Mouse (Mus musculus) embryonic facial prominence, embryonic 15.5 days (tissue): Measurements from ENCODE around the gene Ntan1. TPM values are rescaled to one million over a fixed set of nuclear protein-coding genes. Genes with fewer than 3 reads are reported as not detected.
"Not testable (repeated sequence)": the region's sequence is repeated elsewhere in the genome, so short reads cannot be mapped to it uniquely, and the experiment has no call there.

ENCODE experiments used
- ATAC-seq: fragments of 200-750 bp; cut with Nextera tagmentation; 2 replicates; pipeline ENCODE4 v1.8.0; 2017; ENCODE audit warnings: low read depth, moderate TSS enrichment; ENCODE audit not compliant: insufficient number of reproducible peaks, low FRiP score, low TSS enrichment
- H3K27ac ChIP-seq: fragments of 300-500 bp; sonication (generic); replicated peaks from 2 replicates; pipeline ENCODE4 v1.5.1; 2015; ENCODE audit warnings: mild to moderate bottlenecking, inconsistent platforms
- H3K27me3 ChIP-seq: fragments of 300-500 bp; sonication (generic); 2 replicates; pipeline ENCODE4 v1.6.1; 2015; ENCODE audit warnings: inconsistent platforms
- H3K36me3 ChIP-seq: fragments of 300-500 bp; sonication (generic); 2 replicates; pipeline ENCODE4 v1.6.1; 2015; ENCODE audit warnings: mild to moderate bottlenecking, inconsistent platforms
- H3K4me1 ChIP-seq: fragments of 300-500 bp; sonication (generic); 2 replicates; pipeline ENCODE4 v1.6.1; 2015; ENCODE audit warnings: inconsistent platforms
- H3K4me2 ChIP-seq: fragments of 300-500 bp; sonication (generic); replicated peaks from 2 replicates; pipeline ENCODE4 v1.6.1; 2015; ENCODE audit warnings: mild to moderate bottlenecking, inconsistent platforms
- H3K4me3 ChIP-seq: fragments of 300-500 bp; sonication (generic); replicated peaks from 2 replicates; pipeline ENCODE4 v1.5.1; 2015; ENCODE audit warnings: mild to moderate bottlenecking, inconsistent platforms
- H3K9ac ChIP-seq: fragments of 300-500 bp; sonication (generic); 2 replicates; pipeline ENCODE4 v1.6.1; 2015; ENCODE audit warnings: inconsistent platforms
- H3K9me3 ChIP-seq: fragments of 300-500 bp; sonication (generic); replicated peaks from 2 replicates; pipeline ENCODE4 v1.6.1; 2016; ENCODE audit warnings: inconsistent platforms
- WGBS: fragments of 180-500 bp; shearing (Covaris S2); methylation state at CpG from one replicate; pipeline ENCODE4 v1.1.7; 2015; 5-methylcytosine and 5-hydroxymethylcytosine counted together
- polyA plus RNA-seq: library from polyadenylated mRNA; unstranded; fragments of >200 nt; fragmentation: Nextera tagmentation; extraction: Ambion mirVana; gene quantifications from 2 replicates; pipeline ENCODE4 v1.2.1, GENCODE M21; 2015

The Ntan1 gene
- polyA plus RNA-seq, 1 experiment from 2014 or later: 201 TPM

DNA sequence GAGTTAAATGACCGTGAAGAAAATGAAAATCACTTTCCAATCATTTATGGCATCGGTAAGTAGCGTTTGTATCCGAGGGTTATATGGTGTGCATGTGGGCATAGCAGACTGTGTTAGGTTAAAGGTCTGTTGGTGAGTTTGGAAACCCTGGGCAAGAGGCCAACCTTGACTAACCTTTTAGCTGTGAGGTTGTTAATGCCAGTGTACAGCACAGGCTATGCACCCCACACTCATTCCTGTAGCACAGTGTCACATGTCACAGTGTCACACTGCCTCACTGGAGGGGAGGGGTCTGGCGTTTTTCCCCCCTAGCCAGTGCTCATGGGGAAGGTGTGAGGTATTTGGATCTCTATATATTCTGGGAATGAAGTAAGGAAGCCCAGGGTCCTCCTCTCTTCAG is 13.0 kb downstream of the Ntan1 start:
- WGBS: 83% methylated on average over 5 of the region's 5 CpGs
- Histone ChIP-seq H3K27ac (no peak overlapping the region), H3K9ac (no peak overlapping the region), H3K36me3 (peaks cover 93% of the 10 kb centered on the region), H3K4me3 (no peak overlapping the region), H3K4me2 (no peak overlapping the region), H3K4me1 (no peaks in the 10 kb centered on the region), H3K27me3 (no peaks in the 10 kb centered on the region), H3K9me3 (no peaks in the 10 kb centered on the region)
- no peak for ATAC-seq

DNA sequence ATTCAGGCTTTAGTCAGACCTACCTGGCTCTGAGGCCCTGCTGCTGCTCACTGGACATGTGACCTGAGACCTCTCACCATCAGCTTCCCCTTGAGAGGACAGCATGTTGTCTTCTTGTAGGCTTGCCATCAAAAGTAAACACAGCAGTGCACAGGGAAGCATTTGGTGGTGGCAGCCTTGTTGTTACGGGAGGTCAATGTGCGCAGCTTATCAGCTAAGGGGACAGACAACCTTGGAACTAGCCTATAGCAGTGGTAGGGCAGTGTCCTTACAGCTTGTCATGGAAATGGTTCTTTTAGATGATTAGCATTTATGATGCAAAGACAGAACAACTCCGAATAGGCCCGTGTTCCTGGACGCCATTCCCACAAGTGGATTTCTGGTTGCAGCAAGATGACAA is 15.7 kb downstream of the Ntan1 start:
- no peak for ATAC-seq
- 94% methylated on average over 5 of the region's 5 CpGs for WGBS
- peaks cover 97% of the 10 kb centered on the region for H3K36me3 ChIP-seq

DNA sequence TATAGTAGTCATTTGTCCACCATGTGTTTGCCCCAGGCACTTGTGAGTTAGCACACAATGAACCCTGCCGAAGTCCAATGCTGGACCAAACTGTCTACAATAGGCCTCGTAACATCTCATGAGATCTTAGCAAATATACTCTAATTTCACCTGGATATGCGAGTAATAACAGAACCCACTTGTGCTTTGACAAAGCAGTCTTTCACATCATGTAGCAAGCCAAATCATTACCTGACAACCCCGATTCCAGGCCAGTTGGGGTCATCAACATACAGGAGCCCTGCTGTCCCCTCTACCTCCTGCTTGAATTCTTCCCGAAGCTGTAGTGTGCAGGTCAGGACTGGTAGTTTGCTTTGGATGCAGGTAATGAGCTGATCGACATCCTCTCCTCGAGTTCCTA is 21.4 kb downstream of the Ntan1 start:
- H3K27ac ChIP-seq: no peak overlapping the region
- H3K4me3 ChIP-seq: no peak overlapping the region
- H3K27me3 ChIP-seq: no peaks in the 10 kb centered on the region
- WGBS: 88% methylated on average over 7 of the region's 7 CpGs
- H3K9me3 ChIP-seq: no peaks in the 10 kb centered on the region
- H3K36me3 ChIP-seq: peaks cover 88% of the 10 kb centered on the region
- no peak overlapping the region for H3K9ac ChIP-seq
- H3K4me2 ChIP-seq: no peak overlapping the region
- ATAC-seq: no peak
- no peaks in the 10 kb centered on the region for H3K4me1 ChIP-seq

More for the DNA sequence above, 15.7 kb downstream of the Ntan1 start:
- Histone ChIP-seq H3K27ac (no peak overlapping the region), H3K27me3 (no peaks in the 10 kb centered on the region), H3K4me3 (no peak overlapping the region), H3K9ac (no peak overlapping the region), H3K9me3 (no peaks in the 10 kb centered on the region), H3K4me1 (no peaks in the 10 kb centered on the region), H3K4me2 (no peak overlapping the region)

DNA sequence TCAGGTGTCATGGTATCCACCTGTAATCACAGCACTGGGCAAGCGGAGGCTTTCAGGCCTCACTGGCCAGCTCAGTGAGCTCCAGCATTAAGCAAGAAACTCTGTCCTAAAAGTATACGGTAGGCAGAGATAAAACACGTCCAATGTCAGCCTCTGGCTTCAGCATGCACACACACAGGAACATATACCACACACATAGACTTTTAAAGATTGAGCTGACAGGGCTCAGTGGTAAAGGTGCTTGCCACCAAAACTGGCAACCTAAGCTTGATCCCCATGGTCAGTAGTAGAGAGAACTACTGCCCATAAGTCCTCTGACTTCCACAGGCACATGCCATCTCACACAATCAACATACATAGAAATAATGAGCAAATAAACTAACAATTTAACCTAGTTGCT is 22.3 kb downstream of the Ntan1 start:
- no peak overlapping the region for H3K27ac ChIP-seq
- no peaks in the 10 kb centered on the region for H3K9me3 ChIP-seq
- H3K27me3 ChIP-seq: no peaks in the 10 kb centered on the region
- H3K36me3 ChIP-seq: peaks cover 87% of the 10 kb centered on the region
- H3K4me2 ChIP-seq: no peak overlapping the region
- no peak overlapping the region for H3K9ac ChIP-seq
- H3K4me3 ChIP-seq: no peak overlapping the region
- 91% methylated on average over 3 of the region's 3 CpGs for WGBS
- ATAC-seq: no peak
- H3K4me1 ChIP-seq: no peaks in the 10 kb centered on the region

DNA sequence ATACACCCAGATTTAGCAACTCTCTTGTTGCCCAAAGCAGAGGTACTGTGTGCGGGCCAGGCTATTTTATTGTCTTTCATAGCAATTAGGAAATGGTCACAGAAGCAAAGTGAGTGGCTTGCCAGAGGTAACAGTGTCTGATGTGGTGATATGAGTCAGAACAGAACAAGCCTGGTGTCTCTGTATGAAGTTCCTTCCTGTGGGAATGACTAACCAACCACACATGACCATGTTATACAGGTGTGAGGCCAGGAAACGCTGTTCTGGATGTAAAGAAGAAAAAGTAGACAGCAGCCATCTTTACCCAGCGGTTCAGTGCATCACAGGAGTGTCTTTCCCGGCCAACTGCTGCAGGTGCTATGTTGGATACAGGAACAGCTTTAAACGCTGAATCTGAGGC is 26.4 kb downstream of the Ntan1 start:
- Histone ChIP-seq H3K36me3 (peaks cover 72% of the 10 kb centered on the region), H3K9ac (no peak overlapping the region), H3K27me3 (no peaks in the 10 kb centered on the region), H3K27ac (no peak overlapping the region), H3K4me1 (no peaks in the 10 kb centered on the region), H3K9me3 (no peaks in the 10 kb centered on the region), H3K4me2 (no peak overlapping the region), H3K4me3 (no peak overlapping the region)
- no peak for ATAC-seq
- 95% methylated on average over 5 of the region's 5 CpGs for WGBS

DNA sequence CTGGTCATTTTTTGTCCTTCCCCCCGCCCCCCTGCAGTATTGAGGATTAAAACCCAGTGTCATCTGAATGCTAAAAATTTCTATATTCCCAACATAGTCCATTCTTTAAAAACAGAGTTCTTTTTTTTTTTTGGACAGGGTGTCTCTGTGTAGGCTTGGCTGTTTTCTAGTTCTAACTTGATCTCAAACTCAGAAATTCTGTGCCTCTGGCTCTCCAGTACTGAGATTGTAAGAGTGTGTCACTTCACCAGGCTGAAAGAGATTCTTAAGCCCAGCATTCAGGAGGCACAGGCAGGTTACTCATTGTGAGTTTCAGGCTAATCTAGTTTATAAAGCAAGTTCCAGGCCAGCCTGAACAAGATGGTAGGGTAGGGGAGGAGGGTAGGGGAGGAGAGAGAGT is 28.0 kb downstream of the Ntan1 start:
- Histone ChIP-seq H3K27ac (no peak overlapping the region), H3K4me2 (no peak overlapping the region), H3K9me3 (no peaks in the 10 kb centered on the region), H3K4me3 (no peak overlapping the region), H3K36me3 (peaks cover 65% of the 10 kb centered on the region), H3K9ac (no peak overlapping the region), H3K27me3 (no peaks in the 10 kb centered on the region), H3K4me1 (no peaks in the 10 kb centered on the region)
- ATAC-seq: no peak
- 85% methylated on average over 1 of the region's 1 CpGs for WGBS

DNA sequence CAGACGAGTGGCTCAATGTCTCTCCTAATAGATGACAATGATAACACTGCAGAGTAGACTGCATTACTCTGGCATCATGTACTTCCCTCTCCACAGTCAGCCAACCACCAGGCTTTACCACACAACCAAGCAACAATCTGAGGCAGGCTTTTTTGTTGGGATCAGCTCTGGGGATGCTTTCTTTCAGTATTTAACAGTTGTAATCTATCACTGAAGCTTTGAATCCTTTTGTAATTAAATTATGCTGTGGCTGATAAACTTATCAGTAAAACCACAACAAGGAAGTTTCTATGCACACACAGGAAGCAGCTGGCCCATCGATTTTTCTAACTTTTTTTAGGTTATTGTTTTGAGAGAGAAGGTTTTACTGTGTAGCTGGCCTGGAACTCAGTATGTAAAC is 29.7 kb downstream of the Ntan1 start:
- Histone ChIP-seq H3K9me3 (no peaks in the 10 kb centered on the region), H3K4me2 (no peak overlapping the region), H3K27me3 (no peaks in the 10 kb centered on the region), H3K36me3 (peaks cover 62% of the 10 kb centered on the region), H3K9ac (no peak overlapping the region), H3K4me1 (no peaks in the 10 kb centered on the region), H3K27ac (no peak overlapping the region), H3K4me3 (no peak overlapping the region)
- WGBS: 72% methylated on average over 2 of the region's 2 CpGs
- ATAC-seq: no peak

DNA sequence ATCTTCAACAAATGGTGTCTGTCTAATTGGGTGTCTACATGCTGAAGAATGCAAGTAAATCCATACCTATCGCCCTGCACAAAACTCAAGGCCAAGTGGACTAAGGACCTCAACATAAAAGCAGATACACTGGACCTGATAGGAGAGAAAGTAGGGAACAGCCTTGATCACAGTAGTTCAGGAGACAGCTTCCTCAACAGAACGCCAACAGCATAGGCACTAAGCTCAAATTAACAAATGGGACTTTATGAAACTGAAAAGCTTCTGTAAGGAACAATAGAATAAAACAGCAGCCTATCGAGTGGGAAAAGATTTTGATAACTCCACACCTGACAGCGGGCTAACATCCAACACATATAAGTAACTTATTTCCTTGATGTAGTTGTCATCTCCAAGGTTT is 32.8 kb downstream of the Ntan1 start:
- no peaks in the 10 kb centered on the region for H3K4me1 ChIP-seq
- H3K9ac ChIP-seq: no peak overlapping the region
- no peaks in the 10 kb centered on the region for H3K27me3 ChIP-seq
- no peak for ATAC-seq
- H3K27ac ChIP-seq: no peak overlapping the region
- peaks cover 52% of the 10 kb centered on the region for H3K36me3 ChIP-seq
- H3K9me3 ChIP-seq: no peaks in the 10 kb centered on the region
- 92% methylated on average over 4 of the region's 4 CpGs for WGBS
- H3K4me3 ChIP-seq: no peak overlapping the region
- no peak overlapping the region for H3K4me2 ChIP-seq

DNA sequence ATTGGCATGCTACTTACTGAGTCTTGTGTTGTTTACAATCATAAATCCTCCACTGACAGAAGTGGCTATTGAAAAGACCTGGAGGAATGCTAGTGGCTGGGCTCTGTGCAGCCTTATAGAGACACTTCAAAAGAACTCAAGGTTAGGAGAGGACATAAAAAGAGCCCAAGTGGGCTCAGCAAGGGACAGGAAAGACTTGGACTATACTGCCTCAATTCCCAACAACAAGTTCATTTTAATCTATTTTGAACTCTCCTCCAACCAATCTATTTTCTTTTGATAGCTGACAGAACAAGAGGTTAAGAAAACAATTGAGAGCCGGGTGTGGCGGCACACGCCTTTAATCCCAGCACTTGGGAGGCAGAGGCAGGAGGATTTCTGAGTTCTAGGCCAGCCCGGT is 35.2 kb downstream of the Ntan1 start:
- no peaks in the 10 kb centered on the region for H3K9me3 ChIP-seq
- no peak overlapping the region for H3K4me2 ChIP-seq
- no peak for ATAC-seq
- 91% methylated on average over 4 of the region's 4 CpGs for WGBS
- H3K36me3 ChIP-seq: peaks cover 47% of the 10 kb centered on the region
- no peaks in the 10 kb centered on the region for H3K27me3 ChIP-seq
- H3K27ac ChIP-seq: no peak overlapping the region
- H3K4me1 ChIP-seq: no peaks in the 10 kb centered on the region
- no peak overlapping the region for H3K4me3 ChIP-seq
- no peak overlapping the region for H3K9ac ChIP-seq

DNA sequence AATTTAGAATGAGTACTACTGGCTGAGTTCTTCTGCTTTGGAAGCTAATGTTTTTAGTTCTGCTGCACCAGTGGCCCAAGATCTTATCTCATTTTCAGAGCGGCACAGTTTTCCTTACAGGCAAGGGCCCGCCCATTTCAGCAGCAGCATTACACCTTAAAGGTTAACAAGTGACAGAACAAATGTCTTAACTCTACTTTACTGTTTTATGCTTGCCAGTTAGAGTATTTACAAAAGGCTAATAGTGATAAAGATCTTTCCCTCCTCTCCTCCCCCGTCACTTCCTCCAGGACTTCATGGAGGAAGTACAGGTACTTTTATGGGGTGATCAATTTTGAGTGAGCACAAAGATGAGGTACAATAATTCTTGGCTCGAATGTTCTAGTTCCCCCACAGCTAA is 47.4 kb downstream of the Ntan1 start:
- Histone ChIP-seq H3K36me3 (peaks cover 43% of the 10 kb centered on the region), H3K9me3 (no peaks in the 10 kb centered on the region), H3K27me3 (no peaks in the 10 kb centered on the region), H3K4me1 (no peaks in the 10 kb centered on the region), H3K4me3 (no peak overlapping the region), H3K4me2 (no peak overlapping the region), H3K9ac (no peak overlapping the region), H3K27ac (no peak overlapping the region)
- no peak for ATAC-seq
- WGBS: 63% methylated on average over 4 of the region's 4 CpGs

DNA sequence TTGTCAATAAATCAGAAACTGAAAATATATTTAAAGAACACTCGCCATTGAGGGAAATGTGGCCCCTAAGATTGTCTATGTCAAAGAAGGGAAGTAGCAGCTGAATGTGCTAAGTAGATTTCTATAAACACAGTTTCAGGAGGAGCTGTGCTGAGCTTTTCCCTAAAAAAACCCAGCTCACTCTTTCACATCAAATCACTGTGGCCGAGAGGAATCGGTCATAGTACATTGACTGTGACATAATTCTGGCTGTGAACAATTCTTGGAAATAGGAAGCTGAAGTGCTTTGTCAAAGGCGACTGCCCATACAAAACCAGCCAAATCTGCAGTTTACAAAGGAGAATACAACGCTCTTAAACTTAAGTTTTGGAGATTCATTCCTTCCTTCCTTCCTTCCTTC is 48.0 kb downstream of the Ntan1 start:
- H3K9me3 ChIP-seq: no peaks in the 10 kb centered on the region
- 81% methylated on average over 5 of the region's 5 CpGs for WGBS
- H3K4me1 ChIP-seq: no peaks in the 10 kb centered on the region
- ATAC-seq: no peak
- no peak overlapping the region for H3K4me3 ChIP-seq
- H3K4me2 ChIP-seq: no peak overlapping the region
- no peaks in the 10 kb centered on the region for H3K27me3 ChIP-seq
- no peak overlapping the region for H3K27ac ChIP-seq
- H3K36me3 ChIP-seq: peaks cover 44% of the 10 kb centered on the region
- no peak overlapping the region for H3K9ac ChIP-seq

DNA sequence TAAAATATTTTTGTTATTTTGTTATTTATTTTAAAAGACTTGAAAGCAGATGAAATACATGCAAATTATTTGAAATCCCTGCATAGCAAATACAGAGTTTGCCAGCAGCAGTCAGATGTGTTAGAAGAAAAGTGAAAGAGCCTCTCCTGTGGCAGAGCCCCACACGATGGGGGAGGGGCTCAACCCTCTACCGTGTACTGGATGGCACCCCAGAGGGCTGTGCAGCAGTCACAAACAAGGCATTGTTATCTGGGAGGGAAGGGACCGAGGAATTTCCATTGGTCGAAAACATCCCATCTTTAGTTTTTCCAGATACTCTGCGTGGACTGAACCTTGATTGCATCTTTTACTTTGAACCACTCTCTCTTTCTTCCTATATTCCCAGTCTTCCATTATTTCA is 48.8 kb downstream of the Ntan1 start:
- ATAC-seq, H3K4me3 ChIP-seq, H3K4me1 ChIP-seq, H3K9me3 ChIP-seq, H3K9ac ChIP-seq, H3K27me3 ChIP-seq, H3K27ac ChIP-seq, H3K4me2 ChIP-seq: not testable (repeated sequence)
- peaks cover 51% of the 10 kb centered on the region for H3K36me3 ChIP-seq
- 30% methylated on average over 5 of the region's 5 CpGs for WGBS
